Mouse (Mus musculus): Measurements from ENCODE around the gene Gm11027.
A peak's percentile ranks its signal among the peaks of the same experiment; 100 is the strongest.

GRCm38 (mm10) chr12:116280653-116281364 lies 5.6 kb downstream of the Gm11027 start, which contains the start of gene Esyt2:
- TF ChIP-seq MYOD1 (IDR thresholded peaks at IDR 0.05; ENCODE audit: control insufficient read depth in 1 of 3, insufficient read length in 2 of 3, low read depth in 2 of 3) (peak in 1 of 3 experiments; percentile 19), POLR2A (IDR thresholded peaks at IDR 0.05; ENCODE audit: insufficient read length, low read depth) (peak; percentile 85), TCF12 (IDR thresholded peaks at IDR 0.05; ENCODE audit: insufficient read depth, poor library complexity, severe bottlenecking) (no peak), CEBPB (IDR thresholded peaks at IDR 0.05; ENCODE audit: insufficient read depth, poor library complexity, severe bottlenecking) (peak; percentile 70), E2F4 (IDR thresholded peaks at IDR 0.05; ENCODE audit: insufficient read depth) (peak; percentile 34), MAX (IDR thresholded peaks at IDR 0.05; ENCODE audit: low read depth) (no peak), MYOG (IDR thresholded peaks at IDR 0.05; ENCODE audit: control insufficient read depth in 1 of 3, insufficient read depth in 1 of 3, insufficient read length in 2 of 3, low read depth in 2 of 3) (peak in 1 of 3 experiments; percentile 36), USF1 (IDR thresholded peaks at IDR 0.05; ENCODE audit: low read depth) (no peak), POLR2AphosphoS2 (IDR thresholded peaks at IDR 0.05; ENCODE audit: insufficient read length, low read depth) (peak; percentile 86), TCF3 (IDR thresholded peaks at IDR 0.05; ENCODE audit: insufficient read length, low read depth) (no peak), SRF (IDR thresholded peaks at IDR 0.05; ENCODE audit: control insufficient read depth, insufficient read length, low read depth) (peak; percentile 76), REST (IDR thresholded peaks at IDR 0.05; ENCODE audit: insufficient read depth, insufficient read length) (no peak)

All from myocyte (in vitro differentiated cells).